Mouse (Mus musculus) E14TG2a.4 (cell line): Measurements from ENCODE around the gene Atg2a.

Source experiments
- CTCF ChIP-seq: conservative IDR thresholded peaks from 2 replicates; pipeline ENCODE4 v1.5.1; 2014; ENCODE audit warnings: low read length
- NANOG ChIP-seq: IDR thresholded peaks from 2 replicates; pipeline ENCODE4 v1.6.1; 2014; ENCODE audit warnings: borderline replicate concordance, low read length, mixed read lengths
- POU5F1 ChIP-seq: IDR thresholded peaks from 2 replicates; pipeline ENCODE4 v1.6.1; 2014; ENCODE audit warnings: low read length, borderline replicate concordance

GRCm38 (mm10) chr19:6206716-6207115 lies 34.8 kb upstream of the Atg2a start:
- TF ChIP-seq CTCF (no peak), POU5F1 (no peak), NANOG (no peak)
